Mouse (Mus musculus) heart, postnatal 0 days (tissue): ENCODE data around the gene Nebl. TPM values are rescaled to one million over a fixed set of nuclear protein-coding genes. Genes with fewer than 3 reads are reported as not detected.

Experiments
- ATAC-seq: fragments of 200-750 bp; cut with Nextera tagmentation; 2 replicates; pipeline ENCODE4 v1.8.0; 2017; ENCODE audit warnings: low read depth, moderate number of reproducible peaks, moderate library complexity; ENCODE audit not compliant: insufficient read depth
- DNase-seq: peaks from one replicate; pipeline ENCODE4 v3.0.0-alpha.2; 2016; ENCODE audit warnings: low spot score
- H3K27ac ChIP-seq: fragments of 300-500 bp; sonication (generic); 2 replicates; pipeline ENCODE4 v1.5.1; 2014; ENCODE audit warnings: low read depth, mild to moderate bottlenecking
- H3K27me3 ChIP-seq: fragments of 300-500 bp; sonication (generic); 2 replicates; pipeline ENCODE4 v1.6.1; 2014; ENCODE audit warnings: low read length, mixed read lengths; ENCODE audit not compliant: control insufficient read depth, insufficient read depth
- H3K36me3 ChIP-seq: fragments of 300-500 bp; sonication (generic); replicated peaks from 2 replicates; pipeline ENCODE4 v1.6.1; 2014; ENCODE audit warnings: low read length, mixed read lengths; ENCODE audit not compliant: control insufficient read depth, insufficient read depth
- H3K4me1 ChIP-seq: fragments of 300-500 bp; sonication (generic); 2 replicates; pipeline ENCODE4 v1.6.1; 2014; ENCODE audit warnings: antibody characterized with exemption; ENCODE audit not compliant: control insufficient read depth, insufficient read depth
- H3K4me2 ChIP-seq: fragments of 300-500 bp; sonication (generic); 2 replicates; pipeline ENCODE4 v1.6.1; 2014; ENCODE audit warnings: low read depth, mild to moderate bottlenecking, low read length, moderate library complexity
- H3K4me3 ChIP-seq: fragments of 300-500 bp; sonication (generic); 2 replicates; pipeline ENCODE4 v1.5.1; 2014; ENCODE audit warnings: low read depth, low read length
- H3K9ac ChIP-seq: fragments of 300-500 bp; sonication (generic); replicated peaks from 2 replicates; pipeline ENCODE4 v1.6.1; 2014; ENCODE audit warnings: low read depth, low read length, mixed read lengths
- H3K9me3 ChIP-seq: fragments of 300-500 bp; sonication (generic); replicated peaks from 2 replicates; pipeline ENCODE4 v1.6.1; 2016; ENCODE audit warnings: low read length; ENCODE audit not compliant: control insufficient read depth
- CTCF ChIP-seq: IDR thresholded peaks from 2 replicates; pipeline ENCODE4 v1.5.1; 2016; ENCODE audit warnings: antibody characterized with exemption, control low read depth, low read depth
- EP300 ChIP-seq: IDR thresholded peaks from 2 replicates; pipeline ENCODE4 v1.6.1; 2016; ENCODE audit warnings: antibody characterized with exemption, low read depth
- WGBS: fragments of 180-500 bp; shearing (Covaris S2); extraction: QIAGEN DNeasy Blood & Tissue Kit; methylation state at CpG from one replicate; pipeline ENCODE4 v1.1.7; 2014; 5-methylcytosine and 5-hydroxymethylcytosine counted together
- polyA plus RNA-seq: library from polyadenylated mRNA; unstranded; fragments of >200 nt; fragmentation: Nextera tagmentation; extraction: Ambion mirVana; gene quantifications from 2 replicates; pipeline ENCODE4 v1.2.1, GENCODE M21; 2015
- total RNA-seq: library from RNA; depleted of rRNA; stranded (reverse); fragments of >200 nt; gene quantifications from 2 replicates; pipeline ENCODE4 v1.2.3, GENCODE M21; 2014; ENCODE audit warnings: low replicate concordance

The Nebl gene
- total and polyA plus RNA-seq, 2 experiments from 2014 or later = 184 to 292 TPM

DNA sequence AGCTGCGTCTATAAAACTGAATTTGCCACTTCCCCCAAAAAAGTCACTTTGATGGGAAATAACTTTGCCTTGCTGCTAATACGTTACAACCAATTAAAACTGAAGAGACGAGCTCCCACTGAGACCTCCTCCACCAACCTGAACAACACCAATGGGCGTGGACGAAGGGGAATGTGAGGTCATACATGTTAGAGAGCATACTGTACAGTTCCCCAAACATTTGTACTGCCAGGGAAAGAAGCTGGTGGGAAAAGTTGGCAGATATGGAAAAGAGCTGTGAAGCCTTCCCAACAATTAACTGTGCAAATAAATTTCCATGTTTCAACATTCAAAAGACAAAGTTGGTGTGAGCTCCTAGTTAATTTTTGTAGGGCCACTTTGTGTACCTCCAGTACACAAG lies 25.3 kb downstream of the Nebl start:
- 82% methylated on average over 5 of the region's 5 CpGs for WGBS
- Histone ChIP-seq H3K9me3 (no peaks in the 10 kb centered on the region), H3K27me3 (no peaks in the 10 kb centered on the region), H3K4me2 (no peak overlapping the region), H3K9ac (no peak overlapping the region), H3K4me1 (no peaks in the 10 kb centered on the region), H3K27ac (no peak overlapping the region), H3K36me3 (no peaks in the 10 kb centered on the region), H3K4me3 (no peak overlapping the region)
- DNase-seq (no peak), ATAC-seq (no peak)
- TF ChIP-seq CTCF (no peak), EP300 (no peak)

GRCm38 (mm10) chr2:17705426-17705825 lies 25.8 kb downstream of the Nebl start:
- H3K4me2 ChIP-seq = no peak overlapping the region
- H3K27me3 ChIP-seq = no peaks in the 10 kb centered on the region
- H3K27ac ChIP-seq = no peak overlapping the region
- no peak for DNase-seq
- H3K4me1 ChIP-seq = no peaks in the 10 kb centered on the region
- ATAC-seq = no peak
- H3K36me3 ChIP-seq = no peaks in the 10 kb centered on the region
- TF ChIP-seq CTCF (no peak), EP300 (no peak)
- no peak overlapping the region for H3K9ac ChIP-seq
- H3K4me3 ChIP-seq = no peak overlapping the region
- 55% methylated on average over 3 of the region's 3 CpGs for WGBS
- no peaks in the 10 kb centered on the region for H3K9me3 ChIP-seq

- WGBS = 62% methylated on average over 2 of the region's 2 CpGs
Measured at GRCm38 (mm10) chr2:17703170-17703512, 28.1 kb downstream of the Nebl start.

GRCm38 (mm10) chr2:17702481-17703169 lies 28.6 kb downstream of the Nebl start:
- Histone ChIP-seq H3K27ac (no peak overlapping the region), H3K4me2 (no peak overlapping the region), H3K27me3 (no peaks in the 10 kb centered on the region), H3K4me3 (no peak overlapping the region), H3K9ac (no peak overlapping the region), H3K4me1 (no peaks in the 10 kb centered on the region), H3K9me3 (no peaks in the 10 kb centered on the region), H3K36me3 (no peaks in the 10 kb centered on the region)
- no peak for ATAC-seq
- 64% methylated on average over 7 of the region's 7 CpGs for WGBS
- no peak for TF ChIP-seq CTCF
- no peak for TF ChIP-seq EP300
- no peak for DNase-seq

More at GRCm38 (mm10) chr2:17703170-17703512, 28.1 kb downstream of the Nebl start:
- no peaks in the 10 kb centered on the region for H3K4me1 ChIP-seq
- ATAC-seq (no peak), DNase-seq (no peak)
- no peak overlapping the region for H3K4me3 ChIP-seq
- no peaks in the 10 kb centered on the region for H3K9me3 ChIP-seq
- no peak overlapping the region for H3K9ac ChIP-seq
- no peaks in the 10 kb centered on the region for H3K36me3 ChIP-seq
- no peak overlapping the region for H3K27ac ChIP-seq
- H3K4me2 ChIP-seq = no peak overlapping the region
- TF ChIP-seq EP300 = no peak
- no peak for TF ChIP-seq CTCF
- H3K27me3 ChIP-seq = no peaks in the 10 kb centered on the region

- Histone ChIP-seq H3K4me2 (no peak overlapping the region), H3K9ac (no peak overlapping the region), H3K36me3 (no peaks in the 10 kb centered on the region), H3K4me3 (no peak overlapping the region), H3K4me1 (no peaks in the 10 kb centered on the region), H3K27ac (no peak overlapping the region), H3K27me3 (no peaks in the 10 kb centered on the region), H3K9me3 (no peaks in the 10 kb centered on the region)
- DNase-seq = no peak
- TF ChIP-seq EP300 (no peak), CTCF (no peak)
- ATAC-seq = no peak
- 70% methylated on average over 4 of the region's 4 CpGs for WGBS
Measured at GRCm38 (mm10) chr2:17698161-17699087, 32.8 kb downstream of the Nebl start.
